Mouse (Mus musculus) thymus, adult 2 months (tissue): ENCODE measurements around the gene D430042O09Rik.

Experiments used
- CTCF ChIP-seq: fragments of 200-500 bp; IDR thresholded peaks from 2 replicates; pipeline ENCODE4 v1.5.1; 2012; ENCODE audit warnings: mild to moderate bottlenecking, control low read depth, low read length, moderate library complexity, borderline replicate concordance; ENCODE audit not compliant: control insufficient read depth, poor library complexity, insufficient read depth; ENCODE audit errors: extremely low read depth
- POLR2A ChIP-seq: fragments of 200-500 bp; IDR thresholded peaks from 2 replicates; pipeline ENCODE4 v1.6.1; 2012; ENCODE audit warnings: mild to moderate bottlenecking, low read length, control low read depth, moderate library complexity; ENCODE audit not compliant: control insufficient read depth, poor library complexity, insufficient read depth; ENCODE audit errors: extremely low read depth

DNA sequence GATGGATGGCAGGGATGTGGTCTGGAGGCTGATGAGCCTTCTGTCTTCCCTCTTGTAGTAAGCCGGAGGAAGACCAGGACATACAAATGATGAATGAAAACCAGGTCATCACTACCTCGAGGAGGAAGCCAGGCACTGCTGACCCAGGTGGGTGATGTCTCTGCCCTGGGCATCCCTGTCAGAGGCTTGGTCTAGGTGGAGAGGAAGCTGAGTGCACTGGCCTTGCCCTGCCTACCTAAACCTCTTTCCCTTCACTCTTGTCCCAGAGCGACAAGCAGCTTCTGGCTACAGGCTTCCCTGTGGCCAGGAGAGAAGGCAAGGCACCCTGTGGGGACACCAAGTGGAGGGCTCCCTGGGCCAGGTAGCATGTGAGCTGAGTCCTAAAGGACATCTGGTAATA lies 165.2 kb downstream of the D430042O09Rik start:
- TF ChIP-seq POLR2A (no peak), CTCF (no peak)
